Mouse (Mus musculus): ENCODE results near the gene Arntl2.

- TF ChIP-seq POLR2A (IDR thresholded peaks at IDR 0.05; ENCODE audit: extremely low read depth, insufficient read depth, low read length) (no peak), CTCF (IDR thresholded peaks at IDR 0.05; ENCODE audit: extremely low read depth, insufficient read depth, low read length) (no peak)
Observed at GRCm38 (mm10) chr6:146809991-146810390, 14.1 kb downstream of the Arntl2 start.

Data from cortical plate, adult 2 months (tissue).